Mouse (Mus musculus) adrenal gland, adult (tissue): ENCODE data around the gene Col4a2.

ENCODE experiments used
- DNase-seq, 2 experiments: peaks; one replicate each; pipeline ENCODE4 v3.0.0; 2022 to 2023; ENCODE audit warnings: low spot score in 1 of 2; ENCODE audit not compliant: inconsistent age in 2 of 2

Col4a2 gene

GRCm38 (mm10) chr8:11354800-11355451 lies 42.3 kb downstream of the Col4a2 start:
- peak in 1 of 2 experiments; percentile 46 for DNase-seq

- DNase-seq, result no peak
Observed at GRCm38 (mm10) chr8:11355900-11356299, 43.3 kb downstream of the Col4a2 start.

- no peak for DNase-seq
Observed at GRCm38 (mm10) chr8:11356776-11357175, 44.2 kb downstream of the Col4a2 start.

- no peak for DNase-seq
Observed at GRCm38 (mm10) chr8:11357921-11358436, 45.4 kb downstream of the Col4a2 start.

GRCm38 (mm10) chr8:11359846-11360245 lies 47.2 kb downstream of the Col4a2 start:
- no peak for DNase-seq

GRCm38 (mm10) chr8:11361546-11362277 lies 49.1 kb downstream of the Col4a2 start:
- DNase-seq, result no peak

- DNase-seq, result peak in 1 of 2 experiments; percentile 51
Observed at GRCm38 (mm10) chr8:11362278-11363214, 49.9 kb downstream of the Col4a2 start.

- peak; percentile 77 to 85 for DNase-seq
Observed at GRCm38 (mm10) chr8:11363340-11364126, 50.9 kb downstream of the Col4a2 start.

- peak; percentile 71 to 83 for DNase-seq
Observed at GRCm38 (mm10) chr8:11366251-11366650, 53.6 kb downstream of the Col4a2 start.

- peak in 1 of 2 experiments; percentile 67 for DNase-seq
Observed at GRCm38 (mm10) chr8:11366741-11367140, 54.1 kb downstream of the Col4a2 start.

- DNase-seq, result peak in 1 of 2 experiments; percentile 33
Observed at GRCm38 (mm10) chr8:11367670-11368069, 55.1 kb downstream of the Col4a2 start.

GRCm38 (mm10) chr8:11369526-11370203 lies 57.1 kb downstream of the Col4a2 start:
- DNase-seq, result peak in 1 of 2 experiments; percentile 72

GRCm38 (mm10) chr8:11371347-11371746 lies 58.7 kb downstream of the Col4a2 start:
- no peak for DNase-seq

GRCm38 (mm10) chr8:11372080-11372479 lies 59.5 kb downstream of the Col4a2 start:
- DNase-seq, result peak in 1 of 2 experiments; percentile 68

- no peak for DNase-seq
Observed at GRCm38 (mm10) chr8:11373643-11374325, 61.2 kb downstream of the Col4a2 start.

- no peak for DNase-seq
Observed at GRCm38 (mm10) chr8:11374326-11375076, 61.9 kb downstream of the Col4a2 start.

GRCm38 (mm10) chr8:11375749-11376438 lies 63.3 kb downstream of the Col4a2 start:
- peak; percentile 87 to 90 for DNase-seq
